Mouse (Mus musculus) embryonic facial prominence, embryonic 11.5 days (tissue): Measurements from ENCODE around the gene Galnt18. TPM values are rescaled to one million over a fixed set of nuclear protein-coding genes. Genes with fewer than 3 reads are reported as not detected.

Source experiments
- ATAC-seq: fragments of 200-750 bp; cut with Nextera tagmentation; replicated peaks from 2 replicates; pipeline ENCODE4 v1.8.0; 2017; ENCODE audit warnings: low read depth; ENCODE audit not compliant: insufficient number of reproducible peaks, low FRiP score, low TSS enrichment
- DNase-seq: peaks from one replicate; pipeline ENCODE4 v3.0.0-alpha.2; 2015; ENCODE audit warnings: low spot score
- H3K27ac ChIP-seq: fragments of 300-500 bp; sonication (generic); replicated peaks from 2 replicates; pipeline ENCODE4 v1.5.1; 2014; ENCODE audit warnings: mild to moderate bottlenecking, low read depth, low read length, control low read depth
- H3K27me3 ChIP-seq: fragments of 300-500 bp; sonication (generic); 2 replicates; pipeline ENCODE4 v1.6.1; 2014; ENCODE audit warnings: mild to moderate bottlenecking, low read length, moderate library complexity, mixed read lengths; ENCODE audit not compliant: control insufficient read depth, insufficient read depth
- H3K36me3 ChIP-seq: fragments of 300-500 bp; sonication (generic); replicated peaks from 2 replicates; pipeline ENCODE4 v1.6.1; 2014; ENCODE audit warnings: low read depth, mild to moderate bottlenecking, low read length, moderate library complexity, mixed read lengths; ENCODE audit not compliant: control insufficient read depth, insufficient read depth
- H3K4me1 ChIP-seq: fragments of 300-500 bp; sonication (generic); 2 replicates; pipeline ENCODE4 v1.6.1; 2014; ENCODE audit warnings: low read length, mixed read lengths; ENCODE audit not compliant: control insufficient read depth, insufficient read depth
- H3K4me2 ChIP-seq: fragments of 300-500 bp; sonication (generic); 2 replicates; pipeline ENCODE4 v1.6.1; 2014; ENCODE audit warnings: low read depth, mild to moderate bottlenecking, control low read depth, low read length, moderate library complexity
- H3K4me3 ChIP-seq: fragments of 300-500 bp; sonication (generic); 2 replicates; pipeline ENCODE4 v1.5.1; 2014; ENCODE audit warnings: low read depth, low read length, control low read depth
- H3K9ac ChIP-seq: fragments of 300-500 bp; sonication (generic); replicated peaks from 2 replicates; pipeline ENCODE4 v1.6.1; 2014; ENCODE audit warnings: mild to moderate bottlenecking, control low read depth, low read length
- H3K9me3 ChIP-seq: fragments of 300-500 bp; sonication (generic); replicated peaks from 2 replicates; pipeline ENCODE4 v1.6.1; 2016; ENCODE audit warnings: mild to moderate bottlenecking, low read length, inconsistent platforms, mixed read lengths; ENCODE audit not compliant: control insufficient read depth
- WGBS: fragments of 180-500 bp; shearing (Covaris S2); extraction: QIAGEN DNeasy Blood & Tissue Kit; methylation state at CpG from one replicate; pipeline ENCODE4 v1.1.7; 2014; 5-methylcytosine and 5-hydroxymethylcytosine counted together
- polyA plus RNA-seq: library from polyadenylated mRNA; unstranded; fragments of >200 nt; fragmentation: Nextera tagmentation; extraction: Ambion mirVana; gene quantifications from 2 replicates; pipeline ENCODE4 v1.2.1, GENCODE M21; 2014

The Galnt18 gene
- polyA plus RNA-seq, 1 experiment from 2014 or later = 7.0 TPM

- DNase-seq (no peak), ATAC-seq (no peak)
- H3K9ac ChIP-seq = no peak overlapping the region
- 82% methylated on average over 3 of the region's 3 CpGs for WGBS
- H3K4me3 ChIP-seq = no peak overlapping the region
- H3K9me3 ChIP-seq = peaks cover 4% of the 10 kb centered on the region; the same call in 1 of the 2 replicates
- H3K36me3 ChIP-seq = no peaks in the 10 kb centered on the region
- H3K27ac ChIP-seq = no peak overlapping the region
- no peak overlapping the region for H3K4me2 ChIP-seq
- no peaks in the 10 kb centered on the region for H3K4me1 ChIP-seq
- H3K27me3 ChIP-seq = no peaks in the 10 kb centered on the region
These were observed 219.7 kb downstream of the Galnt18 start for GRCm38 (mm10) chr7:111560097-111560496.

- H3K9me3 ChIP-seq = peaks cover 4% of the 10 kb centered on the region; the same call in 1 of the 2 replicates
- no peaks in the 10 kb centered on the region for H3K36me3 ChIP-seq
- no peak overlapping the region for H3K27ac ChIP-seq
- H3K4me3 ChIP-seq = no peak overlapping the region
- H3K9ac ChIP-seq = no peak overlapping the region
- no peak overlapping the region for H3K4me2 ChIP-seq
- H3K27me3 ChIP-seq = no peaks in the 10 kb centered on the region
- no peaks in the 10 kb centered on the region for H3K4me1 ChIP-seq
- ATAC-seq (no peak), DNase-seq (peak; percentile 56)
- WGBS = 43% methylated on average over 3 of the region's 3 CpGs
These were observed 220.8 kb downstream of the Galnt18 start for GRCm38 (mm10) chr7:111559011-111559410.

- Histone ChIP-seq H3K36me3 (no peaks in the 10 kb centered on the region), H3K9me3 (no peaks in the 10 kb centered on the region), H3K27me3 (no peaks in the 10 kb centered on the region), H3K4me3 (no peak overlapping the region), H3K27ac (no peak overlapping the region), H3K9ac (no peak overlapping the region), H3K4me2 (no peak overlapping the region), H3K4me1 (no peaks in the 10 kb centered on the region)
- WGBS = 82% methylated on average over 1 of the region's 1 CpGs
- DNase-seq (no peak), ATAC-seq (no peak)
These were observed 228.8 kb downstream of the Galnt18 start for GRCm38 (mm10) chr7:111550987-111551386.

- Histone ChIP-seq H3K4me1 (no peaks in the 10 kb centered on the region), H3K27me3 (no peaks in the 10 kb centered on the region), H3K36me3 (no peaks in the 10 kb centered on the region), H3K9ac (no peak overlapping the region), H3K9me3 (no peaks in the 10 kb centered on the region), H3K4me3 (no peak overlapping the region), H3K27ac (no peak overlapping the region), H3K4me2 (no peak overlapping the region)
- 73% methylated on average over 10 of the region's 10 CpGs for WGBS
- ATAC-seq (no peak), DNase-seq (no peak)
These were observed 232.7 kb downstream of the Galnt18 start for GRCm38 (mm10) chr7:111547069-111547468.

- WGBS = 54% methylated on average over 1 of the region's 1 CpGs
- H3K4me2 ChIP-seq = no peak overlapping the region
- H3K27ac ChIP-seq = no peak overlapping the region
- no peaks in the 10 kb centered on the region for H3K27me3 ChIP-seq
- H3K4me1 ChIP-seq = no peaks in the 10 kb centered on the region
- H3K9ac ChIP-seq = no peak overlapping the region
- no peak overlapping the region for H3K4me3 ChIP-seq
- ATAC-seq (no peak), DNase-seq (no peak)
- H3K36me3 ChIP-seq = no peaks in the 10 kb centered on the region
- no peaks in the 10 kb centered on the region for H3K9me3 ChIP-seq
These were observed 234.2 kb downstream of the Galnt18 start for GRCm38 (mm10) chr7:111545614-111546013.

GRCm38 (mm10) chr7:111537946-111538345, 241.8 kb downstream of the Galnt18 start:
- DNase-seq (no peak), ATAC-seq (no peak)
- Histone ChIP-seq H3K4me2 (no peak overlapping the region), H3K27ac (no peak overlapping the region), H3K27me3 (no peaks in the 10 kb centered on the region), H3K4me1 (no peaks in the 10 kb centered on the region), H3K9ac (no peak overlapping the region), H3K4me3 (no peak overlapping the region), H3K9me3 (no peaks in the 10 kb centered on the region; the same call in 1 of the 2 replicates), H3K36me3 (no peaks in the 10 kb centered on the region)
- WGBS = 91% methylated on average over 6 of the region's 6 CpGs

- no peak for DNase-seq
- H3K36me3 ChIP-seq = no peaks in the 10 kb centered on the region
- 42% methylated on average over 8 of the region's 8 CpGs for WGBS
These were observed 244.9 kb downstream of the Galnt18 start for GRCm38 (mm10) chr7:111534826-111535405.

GRCm38 (mm10) chr7:111528961-111529643, 250.7 kb downstream of the Galnt18 start:
- Histone ChIP-seq H3K4me2 (no peak overlapping the region), H3K4me1 (no peaks in the 10 kb centered on the region), H3K36me3 (no peaks in the 10 kb centered on the region), H3K9ac (no peak overlapping the region), H3K4me3 (no peak overlapping the region), H3K27ac (no peak overlapping the region), H3K27me3 (no peaks in the 10 kb centered on the region), H3K9me3 (no peaks in the 10 kb centered on the region)
- DNase-seq (no peak), ATAC-seq (no peak)
- 88% methylated on average over 3 of the region's 3 CpGs for WGBS

More at GRCm38 (mm10) chr7:111534826-111535405, 244.9 kb downstream of the Galnt18 start:
- H3K4me2 ChIP-seq = no peak overlapping the region
- no peak overlapping the region for H3K27ac ChIP-seq
- no peaks in the 10 kb centered on the region; the same call in 1 of the 2 replicates for H3K9me3 ChIP-seq
- H3K27me3 ChIP-seq = no peaks in the 10 kb centered on the region
- H3K4me1 ChIP-seq = no peaks in the 10 kb centered on the region
- ATAC-seq = no peak
- no peak overlapping the region for H3K9ac ChIP-seq
- no peak overlapping the region for H3K4me3 ChIP-seq
